Mouse (Mus musculus) heart, embryonic 13.5 days (tissue): ENCODE results near the gene Snrnp27. TPM values are rescaled to one million over a fixed set of nuclear protein-coding genes. Genes with fewer than 3 reads are reported as not detected.

Experiments used
- ATAC-seq: fragments of 200-750 bp; cut with Nextera tagmentation; 2 replicates; pipeline ENCODE4 v1.8.0; 2017; ENCODE audit warnings: moderate TSS enrichment; ENCODE audit not compliant: insufficient number of reproducible peaks, low FRiP score, low TSS enrichment; ENCODE audit errors: extremely low read depth
- H3K27ac ChIP-seq: fragments of 300-500 bp; sonication (generic); replicated peaks from 2 replicates; pipeline ENCODE4 v1.5.1; 2015; ENCODE audit warnings: moderate library complexity, mild to moderate bottlenecking, inconsistent platforms
- H3K27me3 ChIP-seq: fragments of 300-500 bp; sonication (generic); replicated peaks from 2 replicates; pipeline ENCODE4 v1.6.1; 2015; ENCODE audit warnings: mild to moderate bottlenecking, inconsistent platforms
- H3K36me3 ChIP-seq: fragments of 300-500 bp; sonication (generic); 2 replicates; pipeline ENCODE4 v1.6.1; 2015; ENCODE audit warnings: mild to moderate bottlenecking, inconsistent platforms
- H3K4me1 ChIP-seq: fragments of 300-500 bp; sonication (generic); 2 replicates; pipeline ENCODE4 v1.6.1; 2015; ENCODE audit warnings: inconsistent platforms
- H3K4me2 ChIP-seq: fragments of 300-500 bp; sonication (generic); 2 replicates; pipeline ENCODE4 v1.6.1; 2015; ENCODE audit warnings: inconsistent platforms, mild to moderate bottlenecking, moderate library complexity
- H3K4me3 ChIP-seq: fragments of 300-500 bp; sonication (generic); 2 replicates; pipeline ENCODE4 v1.5.1; 2015; ENCODE audit warnings: moderate library complexity, mild to moderate bottlenecking, inconsistent platforms
- H3K9ac ChIP-seq: fragments of 300-500 bp; sonication (generic); 2 replicates; pipeline ENCODE4 v1.6.1; 2015; ENCODE audit warnings: inconsistent platforms, mild to moderate bottlenecking, moderate library complexity
- H3K9me3 ChIP-seq: fragments of 300-500 bp; sonication (generic); 2 replicates; pipeline ENCODE4 v1.6.1; 2016; ENCODE audit warnings: inconsistent platforms
- WGBS: fragments of 180-500 bp; shearing (Covaris S2); methylation state at CpG from one replicate; pipeline ENCODE4 v1.1.7; 2015; ENCODE audit warnings: mixed read lengths; 5-methylcytosine and 5-hydroxymethylcytosine counted together
- polyA plus RNA-seq: library from polyadenylated mRNA; unstranded; fragments of >200 nt; fragmentation: Nextera tagmentation; extraction: Ambion mirVana; gene quantifications from 2 replicates; pipeline ENCODE4 v1.2.1, GENCODE M21; 2015

Gene Snrnp27
- polyA plus RNA-seq = 72.2 and 81.7 TPM in 2 replicates

DNA sequence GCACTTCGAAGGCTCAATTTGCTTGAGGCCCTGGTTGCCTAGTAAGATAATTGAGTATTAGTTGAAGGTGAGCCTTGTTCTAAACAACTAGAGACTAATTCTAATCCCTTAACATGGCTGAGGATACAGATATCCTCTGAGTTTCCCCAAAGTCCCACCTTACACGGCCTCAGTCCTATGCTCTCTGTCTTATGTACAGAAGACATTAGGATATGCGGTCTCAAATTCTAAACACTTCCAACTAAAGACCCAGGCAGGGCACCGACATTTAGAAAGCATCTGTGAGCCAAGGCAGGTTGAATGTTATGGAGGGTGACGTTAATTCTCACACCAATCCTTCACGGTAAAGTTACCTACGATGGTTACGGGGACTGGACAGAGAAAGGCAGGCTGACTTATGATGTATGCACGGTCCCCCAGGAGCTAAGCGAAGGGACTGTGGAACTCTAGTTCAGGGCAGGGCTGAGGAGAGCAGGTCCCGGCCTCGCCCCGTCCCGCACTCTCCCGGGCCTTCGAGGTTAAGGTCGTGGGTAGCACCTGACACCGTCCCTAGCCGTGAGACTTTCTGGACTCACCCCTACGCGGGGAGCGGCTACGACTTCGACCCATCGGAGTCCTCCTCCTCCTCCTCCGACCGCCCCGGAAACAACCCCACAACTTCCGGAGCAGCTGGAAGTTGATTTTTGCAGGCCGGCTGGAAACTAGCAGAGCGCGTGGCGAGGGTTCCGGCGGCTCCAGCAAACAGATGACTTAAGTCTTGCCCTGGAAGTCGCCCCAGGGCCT lies at the start of gene Snrnp27:
TSS of gene Snrnp27 (minus strand) at position 651 of the 783 bp plus-strand sequence.
- Histone ChIP-seq H3K4me2 (peak within 1 kb of the TSS; percentile 85), H3K9ac (peak within 1 kb of the TSS; percentile 93), H3K36me3 (peaks cover 40% of the 10 kb centered on the region), H3K27me3 (no peaks in the 10 kb centered on the region), H3K4me1 (peaks cover 15% of the 10 kb centered on the region), H3K4me3 (peak within 1 kb of the TSS; percentile 83), H3K27ac (peak within 1 kb of the TSS; percentile 72), H3K9me3 (no peaks in the 10 kb centered on the region)
- peak; percentile 73 for ATAC-seq
- WGBS = 2% methylated on average over 36 of the region's 36 CpGs

DNA sequence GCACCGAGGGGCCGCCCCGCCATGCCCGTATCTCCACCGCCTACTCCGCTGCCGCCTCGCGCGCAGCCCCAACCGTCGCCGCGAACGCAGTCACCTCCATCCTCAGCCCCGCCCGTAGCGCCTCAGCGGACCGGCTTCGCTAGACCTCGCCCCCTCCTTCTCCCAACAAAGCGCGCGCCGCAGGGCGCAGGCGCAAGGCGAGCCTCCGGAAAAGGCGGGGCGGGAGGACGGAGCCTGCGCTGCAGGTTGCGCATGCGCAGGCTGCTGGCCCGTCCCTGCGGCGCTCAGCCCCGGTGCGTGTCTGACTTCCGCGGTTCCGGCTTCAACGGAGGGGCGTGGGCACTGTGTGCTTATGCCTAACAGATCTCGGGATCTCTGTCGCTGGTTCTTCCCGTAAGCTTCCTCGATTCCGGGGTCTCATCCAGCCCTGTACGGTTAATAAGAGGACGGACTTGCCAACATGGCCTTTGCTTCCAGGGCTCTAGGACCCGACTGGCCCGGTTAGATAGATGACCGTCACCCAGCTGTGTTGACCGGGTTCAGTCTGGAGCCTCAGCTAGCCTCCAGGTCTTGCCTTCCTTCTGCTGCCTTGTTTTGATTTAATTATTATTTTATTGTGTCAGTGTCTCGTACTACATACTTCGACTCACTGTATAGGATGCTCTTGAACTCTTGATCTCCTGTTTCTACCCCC lies 49.0 kb upstream of the Snrnp27 start, which contains the start of gene Gmcl1:
TSS of gene Gmcl1 (minus strand) at position 201 of the 694 bp plus-strand sequence.
- no peaks in the 10 kb centered on the region for H3K36me3 ChIP-seq
- WGBS = under 1% methylated on average over 59 of the region's 59 CpGs

DNA sequence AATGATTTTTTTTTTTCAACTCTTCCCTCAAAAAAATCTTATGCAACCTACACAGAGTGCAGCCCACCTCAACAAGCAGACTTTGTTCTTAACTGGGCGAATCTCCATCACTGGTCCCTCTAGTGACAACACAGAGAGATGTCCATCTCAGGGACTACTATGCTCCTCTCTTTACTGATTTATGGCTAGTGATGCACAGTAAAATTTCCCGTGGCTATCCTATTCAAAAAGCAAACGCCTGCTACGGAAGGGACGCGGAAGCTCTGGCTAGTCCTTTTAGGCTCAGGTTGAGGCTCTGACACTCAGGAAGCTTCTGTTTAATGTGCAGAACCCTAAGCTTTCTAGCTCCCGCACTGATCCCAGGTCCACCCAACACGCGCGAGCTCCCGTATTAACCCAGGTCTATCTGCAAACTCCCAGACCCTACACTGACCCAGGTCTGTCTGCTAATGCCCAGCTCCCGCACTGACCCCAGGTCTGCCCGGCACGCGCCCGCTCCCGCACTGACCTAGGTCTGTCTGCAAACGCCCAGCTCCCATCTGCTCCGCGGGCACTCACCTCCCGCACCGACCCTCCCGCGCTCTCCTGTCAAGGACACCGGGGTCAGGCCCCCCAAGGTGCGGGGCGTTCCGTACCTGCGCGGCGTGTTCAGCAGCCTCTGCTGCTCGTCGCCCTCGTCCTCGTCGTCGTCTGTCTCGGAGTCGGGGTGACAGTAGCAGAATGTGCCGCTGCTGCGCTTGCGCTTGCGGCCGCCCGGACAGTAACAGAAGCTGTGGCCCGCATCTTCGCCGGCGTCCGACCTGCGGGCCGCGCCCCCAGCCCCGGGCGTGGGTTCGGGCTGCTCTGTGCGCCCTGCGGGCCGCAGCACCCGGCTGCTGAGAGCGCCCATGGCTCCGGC lies 48.2 kb upstream of the Snrnp27 start:
- no peaks in the 10 kb centered on the region for H3K9me3 ChIP-seq
- peaks cover 1% of the 10 kb centered on the region for H3K36me3 ChIP-seq
- H3K27ac ChIP-seq = peak overlapping the region; percentile 88
- peaks cover 29% of the 10 kb centered on the region for H3K4me1 ChIP-seq
- peak overlapping the region; percentile 95 for H3K9ac ChIP-seq
- H3K4me2 ChIP-seq = peak overlapping the region; percentile 99
- H3K27me3 ChIP-seq = no peaks in the 10 kb centered on the region
- WGBS = under 1% methylated on average over 62 of the region's 62 CpGs
- H3K4me3 ChIP-seq = peak overlapping the region; percentile 97
- peak; percentile 29 for ATAC-seq

More for the DNA sequence above, 49.0 kb upstream of the Snrnp27 start, which contains the start of gene Gmcl1:
- Histone ChIP-seq H3K9me3 (no peaks in the 10 kb centered on the region), H3K27ac (peak within 1 kb of the TSS; percentile 88), H3K4me1 (peaks cover 29% of the 10 kb centered on the region), H3K9ac (peak within 1 kb of the TSS; percentile 95), H3K4me2 (peak within 1 kb of the TSS; percentile 99), H3K27me3 (no peaks in the 10 kb centered on the region), H3K4me3 (peak within 1 kb of the TSS; percentile 97)
- ATAC-seq = peak; percentile 94

DNA sequence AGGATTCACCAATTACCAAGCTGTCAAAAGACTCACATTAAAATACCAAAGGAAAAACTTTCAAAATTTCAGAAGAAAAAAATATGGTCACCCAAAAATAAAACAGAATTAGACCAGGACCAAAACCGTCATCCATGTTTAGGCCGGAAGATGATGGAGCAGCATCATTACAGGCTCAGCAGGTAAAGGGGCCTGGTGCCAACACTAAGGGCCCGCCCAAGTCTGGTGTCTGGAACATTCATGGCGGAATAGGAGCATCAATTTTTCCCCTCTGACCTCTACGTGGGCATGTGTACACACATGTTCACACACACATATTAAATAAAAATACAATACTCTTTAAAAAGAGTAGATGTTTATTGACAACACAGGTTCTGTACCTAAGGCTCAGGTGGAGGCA lies 44.4 kb upstream of the Snrnp27 start:
- 92% methylated on average over 5 of the region's 5 CpGs for WGBS
- ATAC-seq = no peak
- H3K4me1 ChIP-seq = peaks cover 17% of the 10 kb centered on the region

DNA sequence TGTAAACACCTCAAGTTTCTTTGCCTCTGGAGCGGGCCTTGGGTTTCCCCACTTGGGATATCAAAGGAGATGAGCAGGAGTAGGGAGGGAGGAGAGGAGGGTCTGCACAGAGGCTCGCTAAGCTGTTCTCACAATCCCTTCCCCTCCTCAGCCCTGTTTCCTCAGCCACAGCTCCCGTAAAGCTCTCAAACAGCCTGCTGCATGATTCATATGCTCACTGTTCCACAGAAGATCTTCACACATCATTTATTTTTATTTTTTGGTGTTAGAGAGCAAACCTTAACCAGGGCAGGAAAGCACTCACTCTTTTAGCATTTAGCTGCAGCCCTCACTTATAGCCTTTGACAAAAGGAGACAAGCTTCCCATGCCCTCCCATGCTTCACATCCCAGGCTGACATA lies 37.7 kb upstream of the Snrnp27 start:
- Histone ChIP-seq H3K9ac (no peak overlapping the region), H3K4me2 (no peak overlapping the region), H3K9me3 (no peaks in the 10 kb centered on the region), H3K4me3 (no peak overlapping the region), H3K27ac (no peak overlapping the region), H3K27me3 (no peaks in the 10 kb centered on the region), H3K4me1 (no peaks in the 10 kb centered on the region), H3K36me3 (peaks cover 48% of the 10 kb centered on the region)
- ATAC-seq = no peak
- 85% methylated on average over 3 of the region's 3 CpGs for WGBS

More for the DNA sequence above, 44.4 kb upstream of the Snrnp27 start:
- no peaks in the 10 kb centered on the region for H3K27me3 ChIP-seq
- H3K9me3 ChIP-seq = no peaks in the 10 kb centered on the region
- no peak overlapping the region for H3K4me2 ChIP-seq
- H3K9ac ChIP-seq = no peak overlapping the region
- no peak overlapping the region for H3K4me3 ChIP-seq
- H3K27ac ChIP-seq = no peak overlapping the region
- H3K36me3 ChIP-seq = peaks cover 13% of the 10 kb centered on the region

DNA sequence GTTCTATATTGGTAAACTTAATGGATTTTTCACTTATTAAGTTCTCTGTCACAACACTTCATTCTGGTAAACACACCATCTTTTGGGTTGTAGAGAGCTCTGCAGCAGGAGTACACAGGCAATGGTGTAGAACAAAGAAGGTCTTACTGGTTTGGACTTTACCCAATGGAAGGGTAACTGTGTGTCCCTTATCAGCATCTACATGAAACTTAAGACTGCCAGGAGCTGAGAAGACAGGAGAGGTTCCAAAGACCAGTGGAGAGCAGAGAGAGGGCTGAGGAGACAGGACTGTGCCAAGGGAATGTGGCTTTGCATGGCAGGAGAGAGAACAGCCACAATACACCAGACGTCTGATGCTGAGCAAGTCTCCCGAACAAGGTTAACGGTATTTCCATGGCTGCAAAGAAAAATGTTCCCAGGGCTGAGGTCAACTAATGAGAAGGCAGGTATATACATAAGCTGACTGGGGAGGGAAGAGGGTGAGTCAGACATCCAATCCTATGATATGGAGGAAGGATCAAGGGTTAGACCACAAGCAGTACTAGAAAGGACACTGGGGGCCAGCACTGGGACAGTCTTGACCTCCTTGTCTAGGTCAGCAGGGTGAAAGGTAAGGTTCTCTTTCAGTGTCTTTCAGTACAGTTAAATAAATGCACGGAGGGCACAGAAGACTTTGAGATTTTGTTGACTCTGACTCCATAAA lies 23.9 kb upstream of the Snrnp27 start:
- H3K27ac ChIP-seq = no peak overlapping the region
- H3K4me2 ChIP-seq = no peak overlapping the region
- H3K9me3 ChIP-seq = no peaks in the 10 kb centered on the region
- no peak overlapping the region for H3K9ac ChIP-seq
- no peaks in the 10 kb centered on the region for H3K27me3 ChIP-seq
- no peaks in the 10 kb centered on the region for H3K4me1 ChIP-seq
- 83% methylated on average over 4 of the region's 4 CpGs for WGBS
- H3K4me3 ChIP-seq = no peak overlapping the region
- no peak for ATAC-seq
- H3K36me3 ChIP-seq = peaks cover 86% of the 10 kb centered on the region

DNA sequence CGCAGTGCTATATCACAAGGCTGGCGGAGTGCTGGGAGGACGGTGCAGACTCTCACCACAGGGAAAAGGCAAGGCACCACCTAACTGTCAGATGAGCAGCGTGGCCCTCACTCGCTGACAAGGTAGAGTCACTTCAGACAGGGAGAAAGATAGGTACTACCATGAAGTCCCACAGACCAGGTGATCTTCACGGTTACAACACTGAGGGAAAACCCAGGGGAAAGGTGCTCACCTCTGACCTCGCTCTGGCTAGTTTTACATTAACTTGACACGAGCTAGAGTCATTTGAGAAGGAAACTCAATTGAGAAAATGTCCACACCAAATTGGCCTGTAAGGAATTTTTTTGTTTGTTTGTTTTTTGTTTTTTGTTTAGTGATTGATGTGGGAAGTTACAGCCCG lies 18.3 kb upstream of the Snrnp27 start:
- H3K4me1 ChIP-seq = no peaks in the 10 kb centered on the region
- no peak overlapping the region for H3K4me2 ChIP-seq
- peaks cover 96% of the 10 kb centered on the region for H3K36me3 ChIP-seq

DNA sequence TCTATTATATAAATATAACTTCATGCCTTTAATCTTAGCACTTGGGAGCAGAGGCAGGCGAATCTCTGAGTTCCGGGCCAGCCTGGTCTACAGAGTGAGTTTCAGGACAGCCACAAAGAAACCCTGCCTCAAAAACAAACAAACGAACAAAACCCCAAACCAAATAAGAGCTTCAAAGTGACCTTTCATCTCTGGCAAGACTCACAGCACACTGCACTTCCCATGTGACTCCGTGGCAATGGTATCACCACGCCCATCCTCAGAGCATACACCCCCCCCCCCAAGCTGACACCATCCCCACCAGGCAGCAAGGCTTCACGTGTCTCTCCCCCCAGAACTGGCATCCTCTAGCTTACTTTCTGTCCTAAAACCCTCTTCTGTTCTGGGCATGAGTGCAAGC lies 13.6 kb upstream of the Snrnp27 start:
- no peak for ATAC-seq

More for the DNA sequence above, 18.3 kb upstream of the Snrnp27 start:
- Histone ChIP-seq H3K27ac (no peak overlapping the region), H3K9ac (no peak overlapping the region), H3K9me3 (no peaks in the 10 kb centered on the region), H3K4me3 (no peak overlapping the region), H3K27me3 (no peaks in the 10 kb centered on the region)
- ATAC-seq = no peak
- 84% methylated on average over 9 of the region's 9 CpGs for WGBS

DNA sequence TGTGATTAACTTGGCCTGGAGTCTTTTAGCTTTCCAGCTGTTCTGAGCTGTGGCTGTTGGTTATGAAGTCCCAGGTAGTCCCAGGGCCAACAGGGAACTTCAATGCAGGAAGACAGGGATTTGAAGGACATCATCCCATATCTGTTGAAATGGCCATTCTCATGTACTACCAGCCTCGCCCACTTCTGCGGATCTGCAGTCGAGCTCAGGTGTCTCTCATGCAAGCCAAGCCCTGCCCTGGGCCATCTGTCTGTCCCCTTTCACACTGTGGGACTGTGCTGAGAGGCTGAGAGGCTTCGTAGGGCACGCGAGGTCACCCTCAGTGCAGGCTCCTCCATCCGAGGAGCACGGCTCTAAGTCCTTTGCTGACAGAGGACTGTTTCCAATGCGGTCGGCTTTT lies 11.9 kb upstream of the Snrnp27 start:
- WGBS = 81% methylated on average over 10 of the region's 10 CpGs
- no peak overlapping the region for H3K4me3 ChIP-seq
- H3K36me3 ChIP-seq = peaks cover 78% of the 10 kb centered on the region
- no peak overlapping the region for H3K9ac ChIP-seq
- no peaks in the 10 kb centered on the region for H3K9me3 ChIP-seq
- no peaks in the 10 kb centered on the region for H3K27me3 ChIP-seq
- no peak overlapping the region for H3K27ac ChIP-seq
- no peak overlapping the region for H3K4me2 ChIP-seq
- no peak for ATAC-seq
- H3K4me1 ChIP-seq = no peaks in the 10 kb centered on the region

More for the DNA sequence above, 13.6 kb upstream of the Snrnp27 start:
- WGBS = 78% methylated on average over 6 of the region's 6 CpGs
- no peaks in the 10 kb centered on the region for H3K9me3 ChIP-seq
- peaks cover 84% of the 10 kb centered on the region for H3K36me3 ChIP-seq
- H3K27ac ChIP-seq = no peak overlapping the region
- no peaks in the 10 kb centered on the region for H3K27me3 ChIP-seq
- H3K9ac ChIP-seq = no peak overlapping the region
- no peaks in the 10 kb centered on the region for H3K4me1 ChIP-seq
- H3K4me2 ChIP-seq = no peak overlapping the region
- H3K4me3 ChIP-seq = no peak overlapping the region

DNA sequence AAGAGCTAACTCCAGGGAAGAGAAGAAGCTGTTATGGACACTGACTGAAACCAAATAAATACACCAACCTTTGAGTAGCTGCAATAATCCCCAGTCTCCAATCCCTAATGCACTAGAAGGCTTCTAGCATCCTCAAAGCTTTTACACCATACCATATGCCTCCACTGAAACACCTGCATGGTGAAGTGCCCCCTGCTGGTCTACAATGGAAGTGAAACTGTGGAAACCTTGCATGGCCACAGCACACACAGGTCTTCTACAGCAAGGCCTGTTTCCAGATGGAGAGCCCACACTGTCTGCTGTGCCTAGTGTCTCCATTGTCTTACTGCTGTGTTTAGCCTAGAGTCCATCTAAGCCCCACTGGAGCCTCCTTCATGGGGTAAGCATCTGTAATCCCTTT lies 10.1 kb upstream of the Snrnp27 start:
- Histone ChIP-seq H3K27ac (no peak overlapping the region), H3K36me3 (peaks cover 78% of the 10 kb centered on the region), H3K9ac (no peak overlapping the region), H3K9me3 (no peaks in the 10 kb centered on the region), H3K4me2 (no peak overlapping the region), H3K4me1 (no peaks in the 10 kb centered on the region), H3K4me3 (no peak overlapping the region), H3K27me3 (no peaks in the 10 kb centered on the region)
- no peak for ATAC-seq
